Mouse (Mus musculus) kidney, postnatal 10 days (tissue): ENCODE data around the gene Ncln.
"Not testable (repeated sequence)": the region's sequence is repeated elsewhere in the genome, so short reads cannot be mapped to it uniquely, and the experiment has no call there.

Experiments
- DNase-seq: peaks from one replicate; pipeline ENCODE4 v3.0.0; 2021; ENCODE audit warnings: mixed read lengths

Gene Ncln

GRCm38 (mm10) chr10:81460951-81461350, 35.2 kb downstream of the Ncln start:
- peak; percentile 4 for DNase-seq

- peak; percentile 11 for DNase-seq
Measured at GRCm38 (mm10) chr10:81460471-81460870, 35.7 kb downstream of the Ncln start.

- DNase-seq = no peak
Measured at GRCm38 (mm10) chr10:81459399-81459798, 36.8 kb downstream of the Ncln start.

GRCm38 (mm10) chr10:81458267-81458666, 37.9 kb downstream of the Ncln start:
- DNase-seq = no peak

- no peak for DNase-seq
Measured at GRCm38 (mm10) chr10:81457624-81458023, 38.6 kb downstream of the Ncln start.

GRCm38 (mm10) chr10:81456983-81457563, 39.1 kb downstream of the Ncln start:
- peak; percentile 3 for DNase-seq

GRCm38 (mm10) chr10:81455181-81455895, 40.9 kb downstream of the Ncln start, which contains the start of gene Nfic:
Gene Nfic (minus strand): TSS chr10:81455635.
- DNase-seq = peak; percentile 6

- DNase-seq = no peak
Measured at GRCm38 (mm10) chr10:81454106-81454505, 42.1 kb downstream of the Ncln start.

- DNase-seq = no peak
Measured at GRCm38 (mm10) chr10:81452947-81453288, 43.3 kb downstream of the Ncln start.

- peak; percentile 28 for DNase-seq
Measured at GRCm38 (mm10) chr10:81452237-81452946, 43.8 kb downstream of the Ncln start.

GRCm38 (mm10) chr10:81451365-81451745, 44.8 kb downstream of the Ncln start:
- DNase-seq = peak; percentile 5

- peak; percentile 5 for DNase-seq
Measured at GRCm38 (mm10) chr10:81450641-81451364, 45.4 kb downstream of the Ncln start.

- DNase-seq = peak; percentile 92
Measured at GRCm38 (mm10) chr10:81450140-81450539, 46.1 kb downstream of the Ncln start.

- not testable (repeated sequence) for DNase-seq
Measured at GRCm38 (mm10) chr10:81445516-81445915, 50.7 kb downstream of the Ncln start.

- no peak for DNase-seq
Measured at GRCm38 (mm10) chr10:81441019-81441418, 55.2 kb downstream of the Ncln start.
